Mouse (Mus musculus): Measurements from ENCODE around the gene Fyb.

Gene Fyb

DNA sequence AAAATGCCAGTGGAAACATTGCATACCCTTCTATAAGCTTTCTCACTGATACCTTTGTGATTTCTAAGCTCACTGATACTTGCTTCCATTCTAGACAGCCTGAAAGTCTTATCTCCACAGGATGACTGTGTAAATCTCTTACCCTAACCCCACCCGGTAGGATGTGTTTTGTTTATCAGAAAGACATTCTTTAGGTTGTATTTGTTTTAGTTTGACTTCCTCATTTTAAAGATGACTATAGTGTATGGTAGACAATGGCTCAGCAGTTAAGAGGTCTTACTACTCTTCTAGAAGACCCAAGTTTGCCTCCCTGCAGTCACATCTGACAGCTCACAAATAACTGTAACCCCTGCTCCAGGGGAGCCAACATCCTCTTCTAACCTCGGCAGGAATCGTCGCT lies 130.4 kb downstream of the Fyb start:
- DNase-seq (ENCODE audit: extremely low spot score, low spot score) = no peak

DNA sequence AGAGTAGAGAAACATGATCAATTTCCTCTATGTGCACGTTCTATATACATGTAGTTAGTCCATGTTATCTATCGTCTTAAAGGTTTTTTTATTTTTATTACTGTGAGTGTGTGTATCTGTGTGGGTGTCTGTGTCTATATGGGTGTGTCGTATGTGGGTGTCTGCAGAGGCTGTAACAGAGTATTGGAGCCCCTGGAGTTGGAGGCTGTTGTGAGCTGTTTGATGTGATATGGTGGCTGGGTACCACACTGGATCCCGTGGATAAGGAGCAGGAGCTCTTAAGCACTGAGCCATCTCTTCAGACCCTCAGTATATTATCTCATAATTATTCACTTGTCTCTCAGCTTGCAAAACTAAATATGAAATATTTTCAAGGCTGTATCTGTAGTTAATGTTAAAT lies 135.4 kb downstream of the Fyb start:
- no peak for DNase-seq (ENCODE audit: extremely low spot score, low spot score)

DNA sequence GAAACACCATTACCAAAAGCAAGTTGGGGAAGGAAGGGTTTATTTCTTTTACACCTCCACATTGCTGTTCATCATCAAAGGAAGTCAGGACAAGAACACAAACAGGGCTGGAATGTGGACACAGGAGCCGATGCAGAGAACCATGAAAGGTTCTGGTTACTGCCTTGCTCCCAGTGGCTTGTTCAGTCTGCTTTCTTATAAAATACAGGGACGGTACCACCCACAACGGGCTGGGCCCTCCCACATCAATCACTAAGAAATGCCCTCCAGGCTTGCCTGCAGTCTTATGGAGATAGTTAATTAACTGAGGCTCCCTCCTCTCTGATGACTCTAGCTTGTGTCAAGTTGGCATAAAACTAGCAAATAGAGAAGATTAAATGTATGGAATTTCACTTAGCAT lies 139.3 kb downstream of the Fyb start:
- DNase-seq (ENCODE audit: extremely low spot score, low spot score) = no peak

DNA sequence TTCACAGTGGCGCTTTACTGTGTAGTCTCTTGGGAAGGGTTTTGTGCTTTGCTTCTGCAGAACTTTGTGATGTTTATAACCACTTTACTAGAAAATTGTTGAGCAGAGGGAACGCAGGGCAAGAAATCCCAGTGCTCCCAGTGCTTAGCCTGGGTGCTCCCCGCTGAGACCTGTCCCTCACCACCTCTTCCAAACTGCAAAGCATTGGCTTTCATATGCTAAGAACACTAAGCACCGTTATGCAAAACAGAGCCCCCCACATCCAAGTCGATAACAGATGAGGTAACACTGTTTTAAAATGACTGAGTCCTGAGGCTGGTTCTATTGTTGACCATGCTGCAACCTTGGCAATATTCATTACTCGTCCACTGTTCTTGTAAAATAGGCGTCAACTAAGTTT lies 141.3 kb downstream of the Fyb start:
- DNase-seq (ENCODE audit: extremely low spot score, low spot score) = no peak

DNA sequence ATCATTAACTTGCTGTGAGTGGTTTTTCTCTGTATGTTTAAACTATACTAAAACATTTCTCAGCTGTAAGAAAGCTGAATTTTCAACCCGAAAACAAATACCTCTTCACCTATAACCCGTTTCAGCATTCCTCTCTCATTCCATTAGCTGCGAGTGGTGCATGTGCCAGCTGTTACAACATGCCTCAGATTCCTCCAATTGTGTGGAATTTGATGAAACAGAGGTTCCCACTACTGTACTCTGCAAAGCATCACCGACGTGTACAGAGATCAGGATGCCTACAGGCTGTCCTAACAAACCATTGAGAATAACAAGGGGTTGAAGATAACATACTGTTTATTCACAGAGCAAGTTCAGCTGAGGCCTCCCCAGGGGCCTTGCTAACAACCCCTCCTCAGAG lies 143.4 kb downstream of the Fyb start:
- DNase-seq (ENCODE audit: extremely low spot score, low spot score) = peak; percentile 15

DNA sequence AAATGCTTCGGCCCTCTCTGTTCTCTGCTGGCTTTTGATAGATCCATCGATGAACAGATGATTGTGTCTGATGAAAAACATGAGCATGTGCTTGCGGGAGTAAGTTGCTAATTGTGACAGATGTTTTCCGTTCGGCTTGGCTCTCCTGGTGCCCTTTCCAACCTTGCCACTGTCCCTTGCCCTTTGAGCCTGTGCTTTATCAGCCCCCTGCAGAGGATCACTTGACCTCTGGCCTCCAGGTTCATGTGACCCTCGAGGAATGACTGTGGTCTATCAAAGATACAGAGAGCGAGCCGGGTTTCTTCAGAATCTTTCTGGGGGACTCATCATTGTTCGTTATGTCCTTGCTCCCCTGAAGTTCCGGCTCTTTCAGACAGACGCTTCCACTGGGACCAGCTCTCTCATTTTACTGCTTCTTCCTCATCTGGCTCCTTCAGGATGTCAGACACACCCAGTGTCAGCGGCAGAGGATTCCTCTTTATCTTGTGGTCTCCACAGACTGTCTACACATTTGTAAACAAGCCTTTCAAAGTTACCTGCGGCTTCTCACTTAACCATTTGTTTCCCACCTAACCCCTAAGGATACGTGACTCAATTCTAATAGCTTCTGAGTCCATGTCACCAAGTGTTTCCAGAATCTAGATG lies 146.3 kb downstream of the Fyb start:
- peak; percentile 13 for DNase-seq (ENCODE audit: extremely low spot score, low spot score)

DNA sequence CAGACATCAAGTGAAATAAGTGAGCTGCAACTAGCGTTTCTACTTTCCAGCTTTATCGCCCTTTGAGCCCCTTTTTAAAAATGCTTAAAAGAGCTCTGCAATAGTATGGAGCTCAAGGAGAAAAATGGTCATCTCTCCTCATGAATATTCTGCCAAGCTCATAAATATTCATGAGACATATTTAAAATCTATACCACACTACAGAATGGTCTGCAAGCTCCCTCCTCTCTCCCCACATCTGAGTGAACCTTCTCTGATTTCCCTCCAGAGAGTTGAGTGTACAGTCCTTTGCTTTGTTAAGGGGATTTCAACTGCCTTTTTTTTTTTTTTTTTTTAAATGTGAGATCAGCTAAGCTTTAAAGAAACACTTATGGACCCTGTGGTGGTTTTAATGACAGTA lies 155.8 kb downstream of the Fyb start:
- DNase-seq (ENCODE audit: extremely low spot score, low spot score) = no peak

DNA sequence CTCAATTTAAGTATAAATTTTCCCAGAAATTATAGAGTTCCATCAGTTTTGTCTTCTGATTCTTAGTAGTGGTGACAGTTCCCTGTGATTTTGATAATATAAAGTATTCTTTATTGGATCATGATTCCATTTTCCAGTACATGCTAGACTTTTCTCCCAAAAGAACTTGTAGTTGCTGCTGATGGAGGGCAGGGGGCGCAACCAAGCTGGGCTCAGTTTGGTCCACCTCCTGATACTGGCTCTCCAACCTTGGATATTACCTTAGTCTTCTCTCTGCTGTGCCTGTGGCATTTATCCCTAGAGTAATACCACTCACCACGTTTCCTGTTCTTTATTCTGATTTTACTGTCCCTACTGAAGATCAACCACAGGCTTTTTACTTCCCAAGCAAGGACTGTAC lies 179.5 kb downstream of the Fyb start:
- DNase-seq (ENCODE audit: extremely low spot score, low spot score) = no peak

DNA sequence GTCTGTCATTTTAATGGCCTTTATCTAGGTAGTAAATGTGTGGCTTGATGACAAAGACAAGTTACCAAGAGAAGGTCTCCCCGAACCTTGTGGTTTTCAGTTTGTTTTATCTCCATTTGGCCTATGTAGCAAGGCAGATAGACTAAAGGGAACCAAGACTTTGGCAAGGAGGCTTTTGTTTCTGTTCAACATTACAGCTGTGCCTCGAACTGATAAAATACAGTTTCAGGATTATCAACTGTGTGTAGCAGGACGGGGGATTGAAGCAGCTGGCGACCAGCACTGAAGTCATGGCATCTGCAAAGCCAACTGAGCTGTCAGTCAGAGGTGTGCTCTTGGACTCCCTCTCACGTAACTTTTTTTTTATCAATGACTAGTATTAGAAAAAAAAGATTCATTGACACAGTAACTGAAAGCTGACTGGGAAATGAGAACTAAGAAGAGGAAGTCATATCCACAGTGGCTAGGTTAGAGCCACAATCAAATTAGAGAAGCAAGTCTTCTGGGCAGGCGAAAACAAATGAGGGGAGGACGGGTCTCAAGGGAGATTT lies 182.8 kb downstream of the Fyb start:
- DNase-seq (ENCODE audit: extremely low spot score, low spot score) = no peak

DNA sequence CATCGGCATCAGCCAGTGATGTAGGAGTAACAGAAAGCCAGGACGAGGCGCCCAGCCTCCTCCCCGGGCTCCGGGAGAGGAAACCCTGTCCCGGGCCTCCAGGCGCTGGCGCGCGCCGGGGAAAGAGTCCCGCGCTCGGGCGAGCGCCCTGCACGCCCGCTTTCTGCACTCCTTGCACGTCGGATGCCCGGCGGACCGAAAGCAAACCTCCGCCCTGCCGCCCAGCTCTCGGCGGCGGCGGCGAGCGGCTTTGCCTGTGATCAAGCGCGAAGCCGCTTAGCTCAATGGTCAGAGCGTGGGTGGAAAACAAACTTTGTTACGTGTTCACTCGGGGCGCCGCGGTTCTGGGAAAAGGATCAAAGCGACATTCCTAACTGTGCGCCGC lies 184.9 kb downstream of the Fyb start:
- DNase-seq (ENCODE audit: extremely low spot score, low spot score) = peak; percentile 84

DNA sequence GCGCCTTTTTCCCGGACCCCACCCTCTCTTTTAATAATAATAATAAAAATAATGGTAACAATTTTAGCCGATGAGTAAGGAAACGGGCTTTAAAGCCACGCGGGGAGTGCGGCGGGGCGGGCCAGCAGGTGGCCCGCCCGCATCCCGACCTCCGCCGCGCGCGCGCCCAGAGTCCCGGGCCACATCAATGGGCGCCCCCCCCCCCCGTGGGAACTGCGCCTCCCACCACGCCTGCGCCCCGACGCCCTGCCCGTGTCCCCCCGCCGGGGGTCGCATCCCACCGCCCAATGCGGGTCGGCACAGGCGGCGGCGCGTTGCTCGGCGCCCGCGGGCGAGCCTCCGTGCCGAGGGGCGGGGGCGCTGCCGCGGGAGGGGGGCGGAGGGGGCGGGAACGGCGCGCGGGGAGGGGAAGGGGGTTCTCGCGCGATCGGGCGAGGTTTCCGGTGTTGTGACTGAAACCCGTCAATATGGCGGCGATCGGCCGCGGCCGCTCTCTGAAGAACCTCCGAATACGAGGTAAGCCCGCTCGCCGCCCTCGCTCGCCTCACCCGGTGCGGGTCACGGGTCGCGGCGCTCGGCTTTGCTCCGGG lies 185.4 kb downstream of the Fyb start, which contains the start of gene Rictor:
Gene Rictor (plus strand): TSS at position 444 of the 590 bp plus-strand sequence.
- peak; percentile 93 for DNase-seq (ENCODE audit: extremely low spot score, low spot score)

DNA sequence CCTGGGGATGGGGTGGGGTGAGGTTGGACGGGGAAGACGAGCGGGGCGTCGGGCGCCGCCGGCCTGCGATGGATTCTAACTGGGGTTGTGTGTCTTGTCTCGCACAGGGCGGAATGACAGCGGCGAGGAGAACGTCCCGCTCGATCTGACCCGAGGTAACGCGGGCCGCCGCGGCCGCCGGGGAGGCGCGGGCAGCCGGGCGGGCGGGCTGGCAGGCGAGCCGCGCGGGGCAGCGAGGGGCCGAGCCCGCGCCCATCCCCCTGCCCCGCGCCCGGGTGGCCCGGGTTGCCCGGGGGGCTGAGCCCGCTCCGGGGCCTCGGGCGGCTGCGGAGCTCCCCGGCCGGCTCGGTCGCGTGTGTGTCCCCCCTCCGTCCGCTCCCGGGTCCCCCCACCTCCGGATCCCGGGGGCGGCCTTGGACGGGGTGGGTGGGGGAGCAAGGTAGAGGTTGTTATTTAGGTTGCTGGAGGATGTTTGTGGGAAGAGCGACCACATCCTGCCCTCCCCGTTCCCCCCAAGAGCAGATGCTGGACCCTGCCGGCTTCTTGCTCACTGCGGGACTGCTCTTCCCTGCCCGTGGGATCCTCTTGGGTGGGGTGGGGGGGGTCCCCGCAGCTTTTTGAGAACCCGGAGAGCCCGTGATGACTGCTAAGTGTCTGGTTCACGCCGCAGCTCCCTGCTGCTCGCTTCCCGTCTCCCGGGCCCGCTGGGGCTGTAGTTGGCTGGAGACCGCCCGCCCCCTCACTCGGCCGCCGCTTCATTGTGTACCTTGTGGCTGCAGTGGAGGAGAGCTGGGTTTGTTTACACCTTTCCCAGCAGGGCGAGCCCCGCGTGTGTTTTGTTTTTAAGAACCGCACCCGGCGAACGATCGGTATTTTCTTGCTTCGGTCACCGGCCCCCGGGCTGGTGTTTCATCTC lies 186.1 kb downstream of the Fyb start:
- DNase-seq (ENCODE audit: extremely low spot score, low spot score) = peak; percentile 71

DNA sequence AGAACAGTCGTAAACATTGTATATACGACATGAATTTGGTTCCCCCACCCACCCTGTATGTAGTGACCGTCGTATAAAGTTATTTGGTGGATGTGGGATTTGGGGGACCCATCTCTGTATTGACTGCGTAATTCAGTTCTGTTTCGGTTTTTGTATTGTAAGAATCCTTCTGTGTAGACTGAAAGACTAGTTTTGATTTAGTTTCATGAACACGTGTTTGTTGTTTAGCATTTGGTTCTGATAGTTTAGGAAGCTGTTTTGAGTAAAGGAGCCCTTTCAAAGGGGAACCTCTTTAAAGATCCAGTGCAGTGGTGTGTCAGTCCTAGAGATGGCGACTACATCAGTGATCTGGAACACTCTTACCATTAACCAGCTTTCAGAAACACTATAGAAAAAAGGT lies 187.0 kb downstream of the Fyb start:
- DNase-seq (ENCODE audit: extremely low spot score, low spot score) = no peak

DNA sequence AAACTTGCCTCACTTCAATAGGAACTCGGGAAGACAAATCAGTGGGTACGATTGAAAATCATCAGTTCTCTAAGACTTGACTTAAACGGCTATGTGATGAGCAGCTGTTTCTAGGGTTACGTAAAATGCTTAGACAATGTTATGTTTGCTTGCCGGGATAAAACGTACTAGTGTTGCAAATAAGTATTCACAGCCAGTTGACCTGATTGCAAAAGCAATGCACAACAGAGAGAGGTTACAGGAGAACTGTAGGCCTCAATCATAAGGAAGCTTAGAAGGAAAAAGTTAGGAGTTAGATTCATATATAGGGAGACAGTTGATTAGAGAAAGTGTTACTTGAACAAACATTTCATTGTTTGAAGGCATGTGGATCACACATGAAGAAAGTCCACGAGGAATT lies 187.7 kb downstream of the Fyb start:
- DNase-seq (ENCODE audit: extremely low spot score, low spot score) = no peak

DNA sequence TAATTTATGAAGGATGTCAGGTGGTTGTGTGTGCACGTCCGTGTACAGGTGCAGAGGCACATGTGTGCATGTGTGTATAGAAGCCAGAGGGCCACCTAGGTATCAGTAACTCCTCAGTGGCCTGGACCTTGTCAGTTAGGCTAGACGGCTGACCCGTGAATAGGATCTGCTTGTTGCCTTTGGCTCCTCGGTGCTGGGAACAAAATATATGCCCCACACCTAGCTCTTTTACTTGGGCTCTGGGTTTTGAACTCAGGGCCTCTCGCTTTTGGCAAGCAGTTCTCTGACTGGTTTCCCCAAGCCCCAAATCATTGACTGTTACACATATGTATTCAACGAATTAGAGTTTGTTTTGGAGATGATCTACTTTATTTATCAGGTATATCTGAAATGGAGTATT lies 188.6 kb downstream of the Fyb start:
- DNase-seq (ENCODE audit: extremely low spot score, low spot score) = no peak

Measured in neural tube, embryonic 10.5 days (tissue).